Mouse (Mus musculus) neural tube, embryonic 10.5 days (tissue): Measurements from ENCODE around the gene Gm11992.

Experiments used
- DNase-seq: peaks from one replicate; pipeline ENCODE4 v3.0.0-alpha.2; 2017; ENCODE audit warnings: low spot score; ENCODE audit errors: extremely low spot score

Gm11992 gene

GRCm38 (mm10) chr11:9048011-9048702, at the start of gene Gm11992:
Gene Gm11992 (plus strand): TSS chr11:9048594.
- DNase-seq, result peak; percentile 85

- DNase-seq, result no peak
These were observed 39.6 kb upstream of the Gm11992 start for GRCm38 (mm10) chr11:9008761-9009160.

GRCm38 (mm10) chr11:9010416-9010815, 38.0 kb upstream of the Gm11992 start:
- DNase-seq, result no peak

- DNase-seq, result peak; percentile 91
These were observed 37.5 kb upstream of the Gm11992 start, which contains the start of gene Hus1 for GRCm38 (mm10) chr11:9010853-9011339. Gene Hus1 (minus strand): TSS chr11:9011191.

- DNase-seq, result no peak
These were observed 37.0 kb upstream of the Gm11992 start for GRCm38 (mm10) chr11:9011348-9011747.

GRCm38 (mm10) chr11:9014740-9015139, 33.7 kb upstream of the Gm11992 start:
- DNase-seq, result no peak

GRCm38 (mm10) chr11:9018491-9019267, 29.7 kb upstream of the Gm11992 start:
- no peak for DNase-seq

- no peak for DNase-seq
These were observed 28.2 kb upstream of the Gm11992 start for GRCm38 (mm10) chr11:9020207-9020606.

- no peak for DNase-seq
These were observed 23.6 kb upstream of the Gm11992 start for GRCm38 (mm10) chr11:9024782-9025181.

GRCm38 (mm10) chr11:9025211-9025610, 23.2 kb upstream of the Gm11992 start:
- no peak for DNase-seq

GRCm38 (mm10) chr11:9031530-9031929, 16.9 kb upstream of the Gm11992 start:
- DNase-seq, result no peak

GRCm38 (mm10) chr11:9046546-9046945, 1.8 kb upstream of the Gm11992 start:
- no peak for DNase-seq

- no peak for DNase-seq
These were observed 1.4 kb upstream of the Gm11992 start for GRCm38 (mm10) chr11:9047044-9047443.

GRCm38 (mm10) chr11:9048703-9049060, 288 bp downstream of the Gm11992 start, which contains the start of gene Sun3:
Gene Sun3 (minus strand): TSS chr11:9048991.
- DNase-seq, result no peak

GRCm38 (mm10) chr11:9050241-9050640, 1.8 kb downstream of the Gm11992 start:
- DNase-seq, result no peak

- no peak for DNase-seq
These were observed 3.5 kb downstream of the Gm11992 start for GRCm38 (mm10) chr11:9051895-9052294.

GRCm38 (mm10) chr11:9056937-9057336, 8.5 kb downstream of the Gm11992 start:
- DNase-seq, result no peak

- no peak for DNase-seq
These were observed 9.3 kb downstream of the Gm11992 start for GRCm38 (mm10) chr11:9057711-9058110.

- no peak for DNase-seq
These were observed 11.6 kb downstream of the Gm11992 start for GRCm38 (mm10) chr11:9060029-9060428.

- no peak for DNase-seq
These were observed 12.1 kb downstream of the Gm11992 start for GRCm38 (mm10) chr11:9060484-9060883.

- no peak for DNase-seq
These were observed 28.1 kb downstream of the Gm11992 start for GRCm38 (mm10) chr11:9076444-9076843.

GRCm38 (mm10) chr11:9113189-9113588, 64.8 kb downstream of the Gm11992 start:
- no peak for DNase-seq
